Mouse (Mus musculus) spleen, adult 18-20 months (tissue): ENCODE data around the gene Men1.

Experiments
- DNase-seq, 2 experiments: peaks; one replicate each; pipeline ENCODE4 v3.0.0; 2022; ENCODE audit warnings: mixed read lengths in 2 of 2

Men1 gene

DNA sequence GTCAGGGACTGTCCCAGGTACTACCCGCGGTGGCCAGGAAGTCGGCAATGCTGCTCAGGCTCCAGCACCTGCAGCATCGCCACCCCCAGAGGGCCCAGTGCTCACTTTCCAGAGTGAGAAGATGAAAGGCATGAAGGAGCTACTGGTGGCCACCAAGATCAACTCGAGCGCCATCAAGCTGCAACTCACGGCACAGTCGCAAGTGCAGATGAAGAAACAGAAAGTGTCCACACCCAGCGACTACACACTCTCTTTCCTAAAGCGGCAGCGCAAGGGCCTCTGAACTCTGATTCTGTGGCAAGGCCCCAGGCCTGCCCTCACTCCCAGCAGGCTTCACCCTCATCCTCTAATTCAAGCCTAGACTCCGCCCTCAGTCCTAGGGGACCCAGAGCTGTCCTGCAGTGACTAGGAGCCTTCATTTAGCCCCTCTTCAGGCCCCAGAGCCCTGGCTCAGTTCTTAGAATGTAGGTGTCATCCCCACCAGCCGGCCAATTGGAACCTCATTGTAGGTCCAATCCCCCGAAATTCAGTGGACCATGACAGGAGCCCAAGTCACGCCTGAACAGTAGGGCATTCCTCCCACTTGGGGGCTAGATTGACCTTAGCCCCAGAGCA, 5.2 kb downstream of the Men1 start:
- DNase-seq = peak; percentile 68

DNA sequence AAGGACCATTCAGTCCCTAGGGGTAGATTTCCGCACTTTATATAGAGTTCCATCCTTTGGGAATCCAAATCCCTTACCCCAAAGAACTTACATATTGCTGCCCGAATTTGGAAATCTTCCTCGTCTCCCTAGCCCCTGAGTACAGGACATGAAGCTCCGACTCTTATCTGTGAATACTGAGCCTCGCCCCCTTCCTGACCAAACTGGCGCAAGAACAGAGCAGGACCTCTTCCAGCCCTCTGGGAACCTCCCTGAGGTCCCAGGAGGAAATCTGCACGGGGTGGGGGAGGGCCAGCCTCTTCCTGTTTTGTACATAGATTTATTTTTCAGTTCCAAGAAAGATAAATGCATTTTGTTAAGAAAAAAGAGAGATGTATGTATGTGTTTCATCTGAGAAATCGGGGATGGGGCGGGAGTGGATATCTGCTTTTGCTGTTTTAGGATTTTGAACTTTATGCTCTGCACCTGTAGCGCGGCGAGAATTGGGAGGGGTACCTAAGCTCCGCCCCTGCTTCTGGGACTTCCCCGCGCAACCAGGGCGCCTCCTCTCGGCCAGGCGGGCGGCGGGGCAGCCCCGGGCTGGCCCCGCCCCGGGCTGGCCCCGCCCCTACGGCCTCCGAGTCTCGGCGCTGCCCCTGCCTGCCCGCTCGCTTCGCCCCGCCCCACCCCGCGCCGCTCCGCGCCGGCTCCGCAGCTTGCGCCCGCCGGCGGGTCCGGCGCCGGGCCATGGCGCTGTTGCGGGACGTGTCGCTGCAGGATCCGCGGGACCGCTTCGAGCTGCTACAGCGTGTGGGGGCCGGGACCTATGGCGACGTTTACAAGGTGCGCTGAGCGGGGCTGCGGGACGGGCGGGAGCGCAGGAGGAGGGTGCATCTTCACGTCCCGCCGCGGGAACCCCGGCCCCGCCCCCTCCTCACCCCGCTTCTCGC, 6.0 kb downstream of the Men1 start, which contains the start of gene Map4k2:
Gene Map4k2 (plus strand): TSS at position 612 of the 929 bp plus-strand sequence.
- DNase-seq = peak; percentile 88 to 92

DNA sequence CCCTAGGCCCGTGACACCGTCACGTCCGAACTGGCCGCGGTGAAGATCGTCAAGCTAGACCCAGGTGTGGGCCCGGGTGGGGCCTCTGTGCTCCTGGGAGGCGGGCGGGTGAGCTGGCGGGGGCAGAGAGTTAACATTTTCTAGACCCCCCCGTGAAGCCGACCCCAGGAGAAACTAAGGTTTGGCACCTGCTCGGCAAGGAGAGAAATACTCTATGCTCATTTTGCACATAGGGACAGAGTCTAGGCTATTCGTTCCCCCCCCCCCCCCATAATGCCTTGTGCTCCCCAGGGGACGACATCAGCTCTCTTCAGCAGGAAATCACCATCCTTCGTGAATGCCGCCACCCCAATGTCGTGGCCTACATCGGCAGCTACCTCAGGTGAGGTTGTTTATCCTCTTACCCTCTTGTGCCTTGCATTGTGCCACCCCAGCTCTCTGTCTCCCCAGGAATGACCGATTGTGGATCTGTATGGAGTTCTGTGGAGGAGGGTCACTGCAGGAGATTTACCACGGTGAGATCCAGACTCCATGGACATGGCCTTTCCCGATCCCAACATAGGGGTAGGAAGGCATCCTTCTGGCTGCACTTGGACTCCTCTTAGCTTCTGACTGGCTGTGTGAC, 6.8 kb downstream of the Men1 start:
- peak; percentile 32 to 42 for DNase-seq

DNA sequence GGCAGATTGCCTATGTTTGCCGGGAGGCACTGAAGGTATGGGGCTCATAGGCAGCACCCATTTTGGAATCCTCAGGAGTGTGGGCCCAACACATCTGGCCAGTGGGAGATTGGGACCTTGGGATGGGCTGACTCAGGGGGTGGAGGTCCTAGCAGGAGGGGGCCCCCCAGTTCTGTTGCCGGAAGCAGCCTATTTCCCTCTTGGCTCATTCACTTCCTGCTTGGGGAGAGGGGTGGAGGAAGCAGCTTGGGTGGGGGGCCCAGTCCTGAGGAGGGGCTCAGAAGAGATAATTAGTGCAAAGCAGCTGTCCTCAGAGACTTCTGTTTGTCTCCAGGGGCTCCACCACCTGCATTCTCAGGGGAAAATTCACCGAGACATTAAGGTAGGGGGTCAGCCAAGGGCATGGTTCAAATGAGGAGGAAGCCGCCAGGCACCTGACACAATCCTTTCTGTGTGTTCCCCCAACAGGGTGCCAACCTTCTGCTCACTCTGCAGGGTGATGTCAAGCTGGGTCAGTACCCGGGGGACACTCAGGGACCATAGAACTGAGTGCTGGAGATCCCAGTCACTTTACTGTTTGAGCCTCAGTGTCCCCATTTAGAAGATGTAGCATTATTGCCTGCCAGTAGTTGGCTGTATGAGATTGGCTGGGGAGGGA, 7.6 kb downstream of the Men1 start:
- peak in 1 of 2 experiments; percentile 33 for DNase-seq

DNA sequence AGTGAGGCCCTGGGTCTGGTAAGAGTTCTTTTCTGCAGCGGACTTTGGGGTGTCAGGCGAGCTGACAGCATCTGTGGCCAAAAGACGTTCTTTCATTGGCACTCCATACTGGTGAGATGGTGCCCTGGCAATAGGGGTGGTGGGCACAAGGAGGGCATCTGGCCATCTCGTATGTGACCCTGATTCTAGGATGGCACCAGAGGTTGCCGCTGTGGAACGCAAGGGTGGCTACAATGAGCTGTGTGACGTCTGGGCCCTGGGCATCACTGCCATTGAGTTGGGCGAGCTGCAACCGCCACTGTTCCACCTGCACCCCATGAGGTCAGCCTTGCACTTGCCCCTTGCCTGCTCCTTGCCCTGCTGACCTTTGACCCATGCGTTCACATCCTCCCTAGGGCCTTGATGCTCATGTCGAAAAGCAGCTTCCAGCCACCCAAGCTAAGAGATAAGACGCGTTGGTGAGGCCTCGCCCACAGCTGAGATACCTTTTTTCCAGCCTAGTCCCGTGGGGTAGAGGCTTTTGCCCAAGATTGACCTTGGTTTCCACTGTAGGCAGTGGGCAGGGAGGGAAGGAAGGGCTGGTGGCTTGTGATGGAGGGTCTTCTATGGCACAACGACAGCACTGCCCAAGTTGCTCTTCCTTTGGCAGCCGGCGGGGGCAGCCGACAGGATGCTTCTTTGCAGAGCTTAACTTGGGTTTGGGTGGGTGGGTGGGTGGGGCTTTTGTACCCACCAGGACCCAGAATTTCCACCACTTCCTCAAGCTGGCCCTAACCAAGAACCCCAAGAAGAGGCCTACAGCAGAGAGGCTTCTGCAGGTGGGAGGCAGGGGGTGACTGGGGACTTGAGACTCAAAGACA, 8.5 kb downstream of the Men1 start:
- no peak for DNase-seq

DNA sequence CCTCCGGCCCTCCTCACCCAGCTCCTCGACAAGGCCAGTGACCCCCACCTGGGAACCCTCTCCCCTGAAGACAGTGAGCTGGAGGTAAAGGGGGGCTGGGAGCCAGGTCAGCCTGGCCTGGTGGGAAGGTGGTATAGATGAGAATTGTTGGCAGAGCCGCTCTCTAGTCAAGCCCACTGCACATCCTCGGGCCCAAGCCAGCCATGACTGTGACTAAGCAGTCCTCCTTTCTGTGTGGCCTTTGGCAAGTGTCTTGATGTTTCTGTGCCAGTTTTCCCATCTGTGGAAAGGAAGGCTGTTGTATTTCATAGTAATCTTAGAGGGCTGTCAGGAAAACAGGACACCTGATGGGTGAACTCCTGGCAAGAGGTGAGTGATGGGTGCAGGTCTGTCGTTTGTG, 9.2 kb downstream of the Men1 start:
- DNase-seq = no peak

DNA sequence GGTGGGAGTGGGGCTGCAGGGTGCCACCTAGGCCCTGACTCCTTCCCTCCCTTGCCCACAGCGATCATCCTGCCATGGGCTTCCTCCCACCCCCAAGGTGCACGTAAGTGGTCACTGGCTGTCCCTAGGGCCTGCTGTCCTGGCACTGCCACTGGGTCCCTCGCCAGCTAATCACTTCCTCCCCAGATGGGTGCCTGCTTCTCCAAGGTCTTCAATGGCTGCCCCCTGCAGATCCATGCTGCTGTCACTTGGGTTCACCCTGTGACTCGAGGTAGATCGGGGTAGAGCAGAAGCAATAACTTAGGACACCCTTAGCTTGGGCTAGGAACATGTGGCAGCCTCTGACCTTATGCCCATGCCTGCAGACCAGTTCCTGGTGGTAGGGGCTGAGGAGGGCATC, 11.2 kb downstream of the Men1 start:
- DNase-seq = no peak

DNA sequence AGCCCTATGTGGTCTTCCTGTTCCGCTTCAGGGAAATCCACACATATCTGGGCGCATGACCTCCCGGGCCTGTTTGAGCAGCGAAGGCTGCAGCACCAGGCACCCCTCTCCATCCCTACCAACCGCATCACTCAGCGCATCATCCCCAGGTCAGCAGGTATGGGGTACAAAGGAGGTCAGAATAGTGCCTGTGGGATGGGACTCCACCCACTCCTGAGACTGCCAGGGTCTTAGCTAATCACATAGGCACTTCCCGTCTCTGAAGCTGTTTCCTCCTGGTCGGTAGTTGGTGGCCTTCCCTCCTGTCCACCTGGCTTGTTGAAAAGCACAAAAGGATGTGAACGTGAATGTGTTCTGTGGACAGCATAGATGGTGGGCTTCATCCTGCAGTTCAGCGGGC, 11.9 kb downstream of the Men1 start:
- no peak for DNase-seq

DNA sequence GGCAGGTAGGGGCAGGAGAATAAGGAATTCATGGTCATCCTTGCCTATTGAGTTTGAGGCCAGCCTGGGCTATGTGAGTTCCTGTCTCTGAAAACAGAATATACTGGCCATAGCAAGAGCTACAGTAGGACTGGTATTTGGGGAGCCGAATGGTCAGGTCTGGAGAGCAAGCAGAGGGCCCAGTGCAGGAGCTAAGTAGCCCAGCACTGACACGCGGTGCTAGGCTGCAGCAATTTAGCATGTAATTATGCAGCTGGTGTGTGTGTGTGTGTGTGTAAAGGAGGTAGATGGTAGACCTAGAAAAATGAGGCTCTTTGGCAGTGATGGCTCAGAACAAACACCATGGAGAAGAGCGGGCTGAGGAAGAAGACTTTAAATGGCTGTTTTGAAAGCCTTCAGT, 12.8 kb downstream of the Men1 start:
- DNase-seq = no peak

DNA sequence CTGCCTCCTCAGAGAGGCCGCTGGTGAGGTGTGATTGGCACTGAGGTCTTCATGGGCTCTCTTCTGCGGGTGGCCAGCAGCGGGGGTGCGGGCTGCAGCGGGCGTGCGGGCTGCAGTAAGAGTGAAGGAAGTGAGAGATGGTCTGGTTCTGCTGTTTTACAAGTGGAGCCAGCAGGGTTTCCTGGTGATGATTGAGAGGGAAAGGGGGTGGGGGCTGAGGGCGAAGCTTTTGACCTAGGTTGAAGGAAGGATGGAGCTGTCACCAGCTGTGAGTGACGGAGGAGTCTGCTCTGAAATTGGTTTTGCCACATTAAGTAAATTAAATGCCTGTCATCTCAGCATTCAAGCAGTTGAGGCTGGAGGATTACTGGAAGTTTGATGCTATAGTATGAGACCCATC, 13.9 kb downstream of the Men1 start:
- no peak for DNase-seq

DNA sequence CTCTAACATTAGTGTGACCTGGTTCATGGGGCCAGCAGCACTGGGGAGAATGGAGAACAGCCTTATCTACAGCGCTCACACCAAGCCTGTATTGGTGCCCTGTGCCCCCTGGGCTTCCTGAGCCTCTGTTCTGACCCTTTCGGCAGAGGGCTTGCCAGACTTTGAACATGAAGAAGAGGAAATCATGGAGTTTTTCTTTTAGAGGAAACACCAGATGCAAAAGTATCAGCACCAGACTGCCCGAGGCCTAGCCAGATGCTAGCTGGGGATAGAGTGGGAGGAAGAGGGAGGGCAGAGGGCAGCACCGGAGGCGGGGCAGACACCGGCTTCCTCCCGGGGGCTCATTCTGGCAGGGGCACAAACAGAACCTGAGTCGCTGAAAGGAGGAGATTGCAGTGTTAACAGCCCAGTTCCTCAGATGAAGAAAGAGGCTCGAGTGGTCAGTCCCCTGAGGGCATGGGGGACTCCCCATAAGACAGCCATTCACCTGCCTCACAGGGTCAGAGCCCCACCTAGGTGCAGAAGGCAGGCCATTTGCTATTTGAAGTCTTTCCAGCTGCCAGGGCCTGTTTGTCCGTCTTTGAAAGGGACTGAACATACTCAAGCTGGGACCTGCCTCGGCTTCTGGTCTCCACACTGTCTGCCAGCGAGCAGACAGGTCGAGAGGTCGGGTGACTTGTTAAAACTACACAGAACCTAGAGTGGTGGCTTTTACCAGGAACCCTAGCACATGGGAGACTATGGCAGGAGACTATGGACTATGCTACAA, 14.6 kb downstream of the Men1 start:
- DNase-seq = no peak

DNA sequence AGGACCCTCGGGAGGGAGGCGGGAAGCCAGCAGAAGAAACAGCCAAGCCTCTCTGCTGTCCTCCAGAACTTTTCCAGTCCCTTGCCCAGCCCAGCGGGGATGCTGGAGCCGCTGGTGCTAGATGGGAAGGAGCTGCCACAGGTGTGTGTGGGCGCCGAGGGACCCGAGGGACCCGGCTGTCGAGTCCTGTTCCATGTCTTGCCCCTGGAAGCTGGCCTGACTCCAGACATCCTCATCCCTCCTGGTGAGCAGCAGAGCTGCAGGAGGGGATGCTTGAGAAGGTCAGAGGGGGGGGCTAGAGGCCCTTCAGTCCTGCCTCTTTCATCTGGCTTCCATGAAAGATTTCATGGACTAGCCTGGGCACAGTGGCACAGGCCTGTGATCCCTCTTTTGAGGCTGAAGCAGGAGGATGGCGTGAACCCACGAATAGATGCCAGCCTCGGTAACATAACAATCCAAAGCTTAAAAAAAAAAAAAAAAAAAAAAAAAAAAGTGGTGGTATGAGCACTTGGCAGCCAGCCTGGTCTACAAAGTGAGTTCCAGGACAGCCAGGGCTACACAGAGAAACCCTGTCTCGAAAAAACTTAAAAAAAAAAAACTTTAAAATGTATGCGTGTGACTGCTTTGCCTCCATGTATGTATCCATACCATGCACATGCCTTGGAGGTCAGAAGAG, 16.8 kb downstream of the Men1 start:
- DNase-seq = no peak

DNA sequence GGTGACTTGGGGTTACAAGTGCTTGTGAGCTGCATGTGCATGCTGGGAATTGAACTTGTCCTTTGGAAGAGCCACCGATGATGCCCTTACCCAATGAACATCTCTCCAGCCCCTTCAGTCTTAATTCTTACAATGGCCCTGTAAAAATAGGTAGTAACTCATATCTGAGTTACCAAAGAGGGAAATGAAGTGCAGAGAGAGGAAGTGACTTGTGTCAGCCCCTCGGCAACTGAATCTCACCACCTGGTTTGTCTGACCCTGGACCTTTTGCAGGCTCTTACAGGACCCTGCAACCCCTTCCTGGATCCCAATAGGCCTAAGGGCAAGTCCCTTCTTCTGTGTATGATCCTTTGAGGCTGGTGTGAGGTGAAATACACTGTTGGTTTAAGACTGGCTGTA, 17.3 kb downstream of the Men1 start:
- DNase-seq = no peak

DNA sequence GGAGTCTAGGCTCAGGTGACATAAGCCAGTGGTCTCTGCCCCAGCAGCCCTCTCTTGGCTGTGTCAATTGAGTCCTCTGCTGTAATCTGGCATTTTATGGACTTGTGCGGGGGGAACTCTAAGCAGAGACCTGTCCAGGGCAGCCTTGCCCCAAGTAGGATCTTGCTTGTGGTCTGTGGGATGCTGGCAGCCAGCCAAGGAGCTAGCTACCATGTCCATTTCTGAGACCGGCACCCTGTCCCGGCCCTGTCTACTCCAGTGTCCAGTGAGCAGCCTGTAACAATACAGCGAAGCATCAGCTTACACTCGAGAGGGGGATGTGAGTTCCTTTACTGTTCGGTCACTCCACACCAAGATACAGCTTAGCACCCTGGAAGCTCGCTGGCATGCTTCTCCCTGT, 19.3 kb downstream of the Men1 start:
- DNase-seq = no peak

DNA sequence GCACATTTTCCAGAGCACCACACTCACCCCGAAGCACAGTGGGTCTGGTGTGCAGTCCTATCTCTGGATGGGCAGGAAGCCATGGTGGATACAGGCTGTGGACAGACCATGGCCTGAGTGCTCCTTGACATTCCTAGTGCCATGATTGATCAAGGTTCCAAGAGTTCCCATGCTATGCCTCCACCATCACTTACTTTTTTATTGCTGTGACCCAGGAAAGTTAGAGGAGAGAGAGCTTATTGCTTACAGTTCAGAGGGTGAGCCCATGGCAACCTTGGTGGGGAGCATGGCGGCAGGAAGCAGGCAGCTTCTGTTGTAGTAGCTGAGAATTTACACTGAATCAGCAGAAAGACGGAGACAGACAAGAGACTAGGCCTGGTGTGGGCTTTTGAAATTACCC, 26.5 kb downstream of the Men1 start:
- DNase-seq = no peak

DNA sequence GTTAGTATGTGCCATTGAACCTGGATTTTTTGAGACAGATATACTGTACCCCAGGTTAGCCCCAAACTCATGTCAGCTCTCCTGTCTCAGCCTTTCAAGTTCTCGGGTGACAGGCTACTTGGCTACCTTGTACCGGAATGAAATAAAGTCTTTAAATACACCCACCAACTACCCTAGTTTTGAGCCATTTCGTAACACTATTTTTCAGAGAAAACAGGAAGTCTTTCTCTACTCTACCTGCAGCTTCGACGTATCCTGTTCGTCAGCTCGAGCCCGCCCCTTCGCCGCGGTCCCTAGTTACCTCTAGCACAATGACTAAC, 28.3 kb downstream of the Men1 start:
- DNase-seq = no peak

DNA sequence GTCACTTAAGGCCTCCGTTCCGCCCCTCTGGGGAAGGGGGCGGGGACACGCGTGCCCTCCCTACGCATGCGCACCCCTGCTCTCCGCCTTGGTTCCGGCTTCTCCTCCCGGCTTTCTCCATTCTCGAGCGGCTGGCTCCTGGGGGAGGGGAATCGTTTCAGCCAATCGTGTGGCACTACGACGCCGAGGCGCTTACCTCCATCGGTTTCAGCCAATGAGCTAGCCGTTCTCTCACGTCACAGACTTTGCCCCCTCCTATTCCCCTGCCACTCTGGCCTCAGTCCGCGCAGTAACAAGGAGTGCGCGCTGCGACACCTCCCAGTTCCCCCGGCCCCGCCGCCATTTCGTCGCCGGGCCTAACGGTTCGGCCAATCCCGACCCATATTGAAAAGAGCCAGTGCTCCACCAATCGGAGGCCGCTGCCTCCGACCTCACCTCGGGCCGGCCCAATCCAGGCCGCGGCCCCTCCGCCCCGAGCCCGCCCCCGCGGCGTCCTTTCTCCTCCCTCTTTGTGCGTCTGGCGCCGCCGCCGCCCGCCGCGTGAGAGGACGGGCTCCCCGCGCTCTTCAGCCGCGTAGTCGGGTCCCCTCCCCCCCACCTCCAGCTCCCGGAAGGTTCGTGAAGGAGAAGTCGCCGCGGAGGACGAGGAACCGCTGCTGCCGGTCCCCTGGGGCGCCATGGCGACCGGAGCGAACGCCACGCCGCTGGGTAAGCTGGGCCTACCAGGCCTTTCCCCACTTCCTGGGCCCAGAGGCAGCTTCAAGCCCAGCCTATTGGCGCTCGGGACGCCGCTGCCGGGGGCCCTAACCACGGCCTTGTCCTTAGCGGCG, 28.8 kb downstream of the Men1 start, which contains the start of gene Sf1:
Gene Sf1 (plus strand): TSS at position 280 of the 830 bp plus-strand sequence.
- DNase-seq = peak; percentile 99 to 100

DNA sequence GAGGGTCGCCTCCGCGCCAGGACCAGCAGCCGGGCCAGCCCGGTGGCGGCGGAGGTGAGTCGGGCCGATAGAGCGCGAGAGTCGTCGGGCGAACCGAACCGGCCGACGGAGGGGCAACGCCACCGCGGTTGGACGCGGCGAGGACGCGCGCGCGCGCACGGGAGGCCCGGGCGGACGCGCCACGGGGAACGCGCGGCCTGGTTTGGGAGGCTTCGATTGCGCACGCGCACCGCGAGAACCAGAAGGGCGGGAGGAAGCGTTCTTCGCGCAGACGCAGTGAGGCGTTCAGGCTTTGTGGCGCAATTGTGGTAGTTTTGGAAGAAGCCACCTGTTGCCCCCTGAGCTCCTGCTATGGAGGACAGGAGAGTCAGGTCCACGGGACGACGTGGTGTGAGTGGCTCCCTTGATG, 29.5 kb downstream of the Men1 start:
- DNase-seq = peak; percentile 87 to 91

DNA sequence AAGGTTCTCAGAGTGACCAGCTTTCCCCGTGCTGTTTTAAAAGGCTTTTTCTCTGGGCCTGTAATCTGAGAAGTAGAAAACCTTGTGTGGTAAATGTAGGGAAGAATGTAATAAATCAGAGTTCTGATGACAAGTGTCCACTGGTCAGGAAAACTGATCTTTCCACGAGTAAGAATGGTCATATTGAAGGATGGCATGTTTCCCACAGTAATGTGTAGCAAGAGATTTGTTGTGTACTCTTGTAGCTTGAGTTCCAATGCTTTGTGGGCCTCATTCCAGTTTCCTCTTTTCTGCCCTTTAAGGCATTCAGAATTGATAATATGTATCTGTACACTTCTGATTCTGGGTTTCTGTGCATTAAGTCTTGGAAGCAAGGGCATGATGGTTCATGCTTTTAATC, 30.1 kb downstream of the Men1 start:
- DNase-seq = no peak

DNA sequence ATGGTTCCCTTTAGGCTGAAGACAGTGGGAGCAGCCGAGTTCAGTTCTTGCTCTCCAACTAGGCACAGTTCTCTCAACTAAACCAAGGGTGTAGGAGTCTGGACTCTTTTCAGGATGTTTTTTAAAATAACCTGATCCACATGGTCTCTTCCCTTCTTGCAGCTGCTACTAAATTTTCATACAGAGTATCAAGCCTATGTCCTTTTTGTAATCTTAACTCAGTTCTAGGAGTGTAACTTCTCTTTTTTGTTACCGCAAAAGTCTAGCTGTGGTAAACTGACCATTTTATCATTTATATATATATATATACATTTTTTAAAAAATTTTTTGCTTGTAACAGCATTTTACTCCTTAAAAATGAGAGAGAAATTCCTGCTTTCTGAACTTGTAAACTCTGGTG, 35.4 kb downstream of the Men1 start:
- no peak for DNase-seq
